Mouse (Mus musculus) midbrain, embryonic 11.5 days (tissue): ENCODE measurements around the gene Trpm8. TPM values are rescaled to one million over a fixed set of nuclear protein-coding genes. Genes with fewer than 3 reads are reported as not detected.
A peak's percentile ranks its signal among the peaks of the same experiment; 100 is the strongest.

Experiments used
- ATAC-seq: fragments of 200-750 bp; cut with Nextera tagmentation; 2 replicates; pipeline ENCODE4 v1.8.0; 2017; ENCODE audit warnings: moderate TSS enrichment, moderate library complexity; ENCODE audit not compliant: low FRiP score
- DNase-seq: peaks from one replicate; pipeline ENCODE4 v3.0.0; 2015; ENCODE audit warnings: low spot score; ENCODE audit errors: missing footprints
- H3K27ac ChIP-seq: fragments of 300-500 bp; sonication (generic); 2 replicates; pipeline ENCODE4 v1.5.1; 2014; ENCODE audit warnings: low read depth, low read length
- H3K27me3 ChIP-seq: fragments of 300-500 bp; sonication (generic); 2 replicates; pipeline ENCODE4 v1.6.1; 2014; ENCODE audit warnings: mild to moderate bottlenecking, low read length, moderate library complexity, mixed read lengths; ENCODE audit not compliant: control insufficient read depth, insufficient read depth
- H3K36me3 ChIP-seq: fragments of 300-500 bp; sonication (generic); 2 replicates; pipeline ENCODE4 v1.6.1; 2014; ENCODE audit warnings: mild to moderate bottlenecking, low read length, moderate library complexity, mixed read lengths; ENCODE audit not compliant: control insufficient read depth, insufficient read depth
- H3K4me1 ChIP-seq: fragments of 300-500 bp; sonication (generic); 2 replicates; pipeline ENCODE4 v1.6.1; 2014; ENCODE audit warnings: low read length; ENCODE audit not compliant: control insufficient read depth, insufficient read depth
- H3K4me2 ChIP-seq: fragments of 300-500 bp; sonication (generic); 2 replicates; pipeline ENCODE4 v1.6.1; 2014; ENCODE audit warnings: mild to moderate bottlenecking, moderate library complexity
- H3K4me3 ChIP-seq: fragments of 300-500 bp; sonication (generic); 2 replicates; pipeline ENCODE4 v1.5.1; 2014; ENCODE audit warnings: low read depth, low read length
- H3K9ac ChIP-seq: fragments of 300-500 bp; sonication (generic); 2 replicates; pipeline ENCODE4 v1.6.1; 2014; ENCODE audit warnings: low read length
- H3K9me3 ChIP-seq: fragments of 300-500 bp; sonication (generic); 2 replicates; pipeline ENCODE4 v1.6.1; 2016; ENCODE audit warnings: low read length; ENCODE audit not compliant: control insufficient read depth
- WGBS: fragments of 180-500 bp; shearing (Covaris S2); extraction: QIAGEN DNeasy Blood & Tissue Kit; methylation state at CpG from one replicate; pipeline ENCODE4 v1.1.7; 2014; 5-methylcytosine and 5-hydroxymethylcytosine counted together
- polyA plus RNA-seq: library from polyadenylated mRNA; unstranded; fragments of >200 nt; fragmentation: Nextera tagmentation; extraction: Ambion mirVana; gene quantifications from 2 replicates; pipeline ENCODE4 v1.2.1, GENCODE M21; 2014

Gene Trpm8
- polyA plus RNA-seq, 1 experiment from 2014 or later = not detected

DNA sequence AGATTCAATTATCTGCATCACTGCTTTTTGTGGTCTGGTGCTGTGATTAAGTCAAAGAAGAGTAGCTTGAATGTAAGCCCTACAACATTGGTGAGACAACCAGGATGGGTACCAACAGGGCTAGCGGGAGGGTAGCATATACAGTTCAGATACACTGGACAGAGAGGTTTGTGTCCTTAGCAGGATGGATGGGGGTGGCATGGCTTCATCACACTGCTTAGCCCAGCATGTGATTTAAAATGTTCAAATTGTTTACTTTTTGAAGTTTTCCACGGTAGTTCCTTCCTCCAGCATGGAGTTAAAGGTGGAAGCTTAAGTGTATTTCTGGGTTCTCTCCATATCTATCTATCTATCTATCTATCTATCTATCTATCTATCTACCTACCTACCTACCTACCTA lies 11.7 kb downstream of the Trpm8 start:
- H3K36me3 ChIP-seq = no peaks in the 10 kb centered on the region
- H3K9ac ChIP-seq = no peak overlapping the region
- 46% methylated on average over 2 of the region's 2 CpGs for WGBS
- no peak overlapping the region for H3K4me2 ChIP-seq
- peaks cover 71% of the 10 kb centered on the region for H3K9me3 ChIP-seq
- no peaks in the 10 kb centered on the region for H3K4me1 ChIP-seq
- no peak overlapping the region for H3K27ac ChIP-seq
- H3K27me3 ChIP-seq = no peaks in the 10 kb centered on the region
- H3K4me3 ChIP-seq = no peak overlapping the region
- DNase-seq = no peak
- ATAC-seq = no peak

DNA sequence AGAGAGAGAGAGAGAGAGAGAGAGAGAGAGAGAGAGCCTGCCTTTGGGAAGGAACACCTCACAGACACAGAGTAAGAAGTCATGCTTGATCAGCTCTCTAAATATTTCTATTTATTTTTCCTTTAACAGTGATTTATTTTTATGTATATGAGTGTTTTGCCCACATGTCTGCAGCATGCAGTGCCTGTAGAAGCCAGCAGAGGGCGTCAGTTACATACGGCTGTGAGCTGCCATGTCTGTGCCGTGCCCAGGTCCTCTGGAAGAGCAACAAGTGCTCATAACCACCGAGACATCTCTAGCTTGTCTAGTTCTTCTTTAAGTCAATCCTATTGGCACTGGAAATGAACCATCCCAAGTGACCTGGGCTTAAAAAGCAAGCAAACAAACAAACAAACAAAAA lies 12.5 kb downstream of the Trpm8 start:
- WGBS = 40% methylated on average over 4 of the region's 4 CpGs
- H3K4me3 ChIP-seq = no peak overlapping the region
- H3K27ac ChIP-seq = no peak overlapping the region
- peaks cover 70% of the 10 kb centered on the region for H3K9me3 ChIP-seq
- DNase-seq (peak; percentile 94), ATAC-seq (no peak)
- H3K4me1 ChIP-seq = no peaks in the 10 kb centered on the region
- no peaks in the 10 kb centered on the region for H3K27me3 ChIP-seq
- H3K9ac ChIP-seq = no peak overlapping the region
- H3K4me2 ChIP-seq = no peak overlapping the region
- no peaks in the 10 kb centered on the region for H3K36me3 ChIP-seq

DNA sequence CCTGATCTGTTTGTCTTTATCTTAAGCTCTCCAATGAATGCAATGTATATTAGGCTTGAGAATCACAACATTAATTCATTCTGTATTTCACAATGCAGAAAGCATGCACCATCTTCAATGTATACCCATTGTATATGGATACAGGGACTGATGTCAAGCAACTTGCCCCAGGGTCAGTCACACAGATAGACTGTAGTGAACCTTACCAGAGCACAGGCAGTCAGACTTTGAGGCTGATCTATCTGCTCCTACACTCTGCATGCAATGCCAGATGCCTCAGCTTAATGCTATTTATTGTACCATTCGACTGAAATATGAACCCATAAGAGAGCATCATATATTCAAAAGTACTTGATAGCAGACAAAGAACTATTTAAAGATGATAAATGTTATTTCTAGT lies 13.1 kb downstream of the Trpm8 start:
- H3K9me3 ChIP-seq = peaks cover 68% of the 10 kb centered on the region
- DNase-seq (no peak), ATAC-seq (no peak)
- no peaks in the 10 kb centered on the region for H3K4me1 ChIP-seq
- no peak overlapping the region for H3K27ac ChIP-seq
- no peaks in the 10 kb centered on the region for H3K36me3 ChIP-seq
- no peak overlapping the region for H3K4me3 ChIP-seq
- H3K4me2 ChIP-seq = no peak overlapping the region
- no peaks in the 10 kb centered on the region for H3K27me3 ChIP-seq
- 69% methylated on average over 1 of the region's 1 CpGs for WGBS
- H3K9ac ChIP-seq = no peak overlapping the region

DNA sequence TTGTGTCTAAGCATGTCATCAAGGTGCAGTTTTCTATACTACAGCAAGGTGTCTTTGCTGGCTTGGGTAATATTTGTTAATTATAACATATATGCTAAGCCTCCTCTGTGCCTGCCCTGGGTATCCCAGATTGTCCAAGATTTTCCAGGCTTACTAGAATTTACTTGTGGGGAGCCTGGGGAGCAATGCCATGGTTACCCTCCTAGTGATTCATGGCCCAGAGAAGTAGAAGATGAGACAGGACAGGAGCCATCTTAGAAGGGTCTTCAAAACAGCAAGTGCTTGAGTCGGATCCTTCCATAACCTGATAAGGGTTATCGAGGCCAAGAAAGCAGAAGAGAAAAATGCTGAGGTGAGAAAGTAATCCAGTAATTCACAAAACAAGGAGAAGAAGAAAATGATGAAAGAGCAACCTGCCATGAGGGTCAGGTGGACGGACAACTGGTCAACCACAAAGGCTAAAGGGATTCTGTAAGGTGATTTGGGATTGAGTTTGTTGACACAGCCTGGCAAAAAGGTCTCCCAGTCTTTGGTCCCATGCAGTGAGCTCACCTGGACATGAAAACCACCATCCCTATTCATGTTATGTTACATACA lies 14.0 kb downstream of the Trpm8 start:
- no peak for DNase-seq
- H3K9me3 ChIP-seq = peaks cover 65% of the 10 kb centered on the region
- WGBS = 65% methylated on average over 3 of the region's 3 CpGs
- no peak overlapping the region for H3K9ac ChIP-seq
- no peaks in the 10 kb centered on the region for H3K4me1 ChIP-seq
- no peak for ATAC-seq
- no peaks in the 10 kb centered on the region for H3K36me3 ChIP-seq
- no peak overlapping the region for H3K4me2 ChIP-seq
- no peak overlapping the region for H3K4me3 ChIP-seq
- no peak overlapping the region for H3K27ac ChIP-seq
- no peaks in the 10 kb centered on the region for H3K27me3 ChIP-seq

DNA sequence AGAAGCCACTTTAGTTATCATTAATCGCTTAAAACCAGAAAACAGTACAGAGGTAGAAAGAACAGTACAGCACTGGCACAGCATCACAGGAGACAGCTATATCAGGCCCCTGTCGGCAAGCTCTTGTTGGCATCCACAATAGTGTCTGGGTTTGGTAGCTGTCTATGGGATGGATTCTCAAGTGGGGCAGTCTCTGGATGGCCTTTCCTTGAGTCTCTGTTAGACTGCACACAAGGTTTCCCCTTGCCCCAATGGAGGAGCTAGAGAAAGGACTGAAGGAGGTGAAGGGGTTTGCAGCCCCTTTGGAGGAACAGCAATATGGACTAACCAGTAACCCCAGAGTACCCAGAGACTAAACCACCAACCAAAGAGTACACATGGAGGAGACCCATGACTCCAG lies 14.6 kb downstream of the Trpm8 start:
- WGBS = 55% methylated on average over 2 of the region's 2 CpGs
- H3K4me3 ChIP-seq = no peak overlapping the region
- no peaks in the 10 kb centered on the region for H3K27me3 ChIP-seq
- no peaks in the 10 kb centered on the region for H3K4me1 ChIP-seq
- H3K9ac ChIP-seq = no peak overlapping the region
- no peak overlapping the region for H3K4me2 ChIP-seq
- DNase-seq (no peak), ATAC-seq (no peak)
- H3K27ac ChIP-seq = no peak overlapping the region
- no peaks in the 10 kb centered on the region for H3K36me3 ChIP-seq
- H3K9me3 ChIP-seq = peaks cover 60% of the 10 kb centered on the region

DNA sequence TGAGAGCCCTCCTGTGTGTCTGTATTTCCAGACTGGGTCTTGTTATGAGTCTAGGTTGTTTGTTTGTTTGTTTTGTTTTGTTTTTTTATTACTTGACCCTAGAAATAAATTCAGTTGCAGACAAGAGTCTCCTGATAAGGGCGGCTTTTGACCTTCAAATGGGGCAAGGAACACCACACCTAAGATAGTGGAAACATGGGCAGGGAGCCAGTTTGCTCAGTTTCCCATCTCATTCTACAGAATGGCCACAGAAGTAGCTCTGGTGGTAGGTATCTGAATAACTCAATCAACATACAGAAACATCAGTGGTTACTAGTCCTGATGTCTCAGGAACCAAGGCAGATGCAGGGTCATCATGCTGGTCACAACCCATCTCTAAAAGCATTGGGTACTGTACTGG lies 17.2 kb downstream of the Trpm8 start:
- no peak for ATAC-seq
- WGBS = 20% methylated on average over 1 of the region's 1 CpGs
- H3K4me3 ChIP-seq = no peak overlapping the region

DNA sequence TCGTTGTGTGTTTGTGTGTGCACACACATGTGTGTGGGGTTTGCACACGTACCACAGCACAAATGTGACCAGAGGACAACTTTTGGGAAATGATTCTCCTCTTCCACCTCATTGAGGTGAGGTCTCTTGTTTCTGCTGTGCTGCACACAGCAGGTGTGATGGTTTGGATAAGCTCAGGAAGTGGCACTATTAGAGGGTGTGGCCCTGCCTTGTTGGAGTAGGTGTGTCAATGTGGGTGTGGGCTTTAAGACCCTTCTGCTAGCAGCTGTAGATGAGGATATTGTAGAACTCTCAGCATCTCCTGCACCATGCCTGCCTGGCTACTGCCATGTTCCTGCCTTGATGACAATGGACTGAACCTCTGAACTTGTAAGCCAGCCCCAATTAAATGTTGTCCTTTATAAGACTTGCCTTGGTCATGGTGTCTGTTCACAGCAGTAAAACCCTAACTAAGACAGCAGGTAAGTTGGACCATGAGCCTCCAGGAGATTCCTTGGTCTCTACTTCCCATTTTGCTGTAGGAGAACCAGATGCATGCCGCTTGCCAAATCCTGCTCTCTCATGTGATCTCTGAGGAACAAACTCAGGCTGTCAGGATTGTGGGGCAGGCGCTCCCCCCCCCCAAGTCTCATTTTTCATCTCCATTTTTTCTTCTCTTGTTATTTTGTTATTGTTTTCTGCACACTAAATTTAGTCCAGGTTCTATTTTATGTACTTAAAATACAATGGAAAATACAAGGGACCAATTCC lies 18.9 kb downstream of the Trpm8 start:
- H3K9ac ChIP-seq = no peak overlapping the region
- peaks cover 65% of the 10 kb centered on the region for H3K9me3 ChIP-seq
- H3K27ac ChIP-seq = no peak overlapping the region
- WGBS = 83% methylated on average over 4 of the region's 4 CpGs
- H3K36me3 ChIP-seq = no peaks in the 10 kb centered on the region
- no peaks in the 10 kb centered on the region for H3K27me3 ChIP-seq
- no peak overlapping the region for H3K4me3 ChIP-seq
- H3K4me1 ChIP-seq = no peaks in the 10 kb centered on the region
- H3K4me2 ChIP-seq = no peak overlapping the region
- ATAC-seq (peak; percentile 23), DNase-seq (peak; percentile 69)

More for the DNA sequence above, 17.2 kb downstream of the Trpm8 start:
- Histone ChIP-seq H3K4me2 (no peak overlapping the region), H3K4me1 (no peaks in the 10 kb centered on the region), H3K27ac (no peak overlapping the region), H3K9ac (no peak overlapping the region), H3K36me3 (no peaks in the 10 kb centered on the region), H3K27me3 (no peaks in the 10 kb centered on the region), H3K9me3 (peaks cover 58% of the 10 kb centered on the region)
- DNase-seq = peak; percentile 57

DNA sequence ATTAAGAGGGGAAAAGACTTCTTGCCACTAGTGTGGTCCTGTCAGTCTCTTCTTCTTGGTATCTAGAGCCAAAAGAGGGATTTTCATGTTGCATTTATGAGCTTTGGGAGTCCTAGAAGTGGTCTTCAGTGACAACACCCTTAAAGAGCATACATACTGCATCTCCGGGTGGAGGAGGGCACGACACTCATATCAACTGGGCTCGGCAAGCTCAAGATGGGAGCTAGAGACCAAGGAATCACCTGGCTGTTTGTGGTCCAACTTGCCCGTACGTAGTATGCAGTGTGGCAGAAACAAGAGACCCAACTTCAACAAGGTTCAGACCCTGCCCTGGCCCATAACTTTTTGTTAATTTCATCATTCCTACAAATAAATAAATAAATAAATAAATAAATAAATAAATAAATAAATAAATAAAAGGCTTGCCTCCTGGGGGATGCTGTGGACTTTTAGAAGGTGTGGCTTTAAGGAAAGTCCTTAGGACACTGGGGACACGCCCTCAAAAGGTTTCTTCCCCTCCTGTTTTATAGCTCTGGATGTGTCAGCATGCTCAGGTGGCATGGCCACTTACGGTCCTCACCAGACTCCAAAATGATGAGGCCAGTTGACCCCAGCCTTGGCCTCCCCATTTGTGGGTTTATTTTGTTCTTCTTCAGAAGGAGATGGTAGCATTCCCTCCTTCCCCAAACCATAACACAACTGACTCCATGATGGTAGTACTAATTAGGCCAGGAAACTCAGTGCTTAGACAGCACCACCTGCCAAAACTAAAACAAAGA lies 20.2 kb downstream of the Trpm8 start:
- DNase-seq = peak; percentile 86
- no peak overlapping the region for H3K27ac ChIP-seq
- no peaks in the 10 kb centered on the region for H3K4me1 ChIP-seq
- H3K4me2 ChIP-seq = no peak overlapping the region
- H3K27me3 ChIP-seq = no peaks in the 10 kb centered on the region
- ATAC-seq = no peak
- no peak overlapping the region for H3K9ac ChIP-seq
- WGBS = 64% methylated on average over 7 of the region's 7 CpGs
- H3K4me3 ChIP-seq = no peak overlapping the region
- peaks cover 67% of the 10 kb centered on the region for H3K9me3 ChIP-seq
- H3K36me3 ChIP-seq = no peaks in the 10 kb centered on the region
